Mouse (Mus musculus): ENCODE data around the gene Wdr4. TPM values are rescaled to one million over a fixed set of nuclear protein-coding genes. Genes with fewer than 3 reads are reported as not detected.
A peak's percentile ranks its signal among the peaks of the same experiment; 100 is the strongest.

Gene Wdr4
- polyA plus RNA-seq, 1 experiment from 2014 or later = 33.4 TPM

DNA sequence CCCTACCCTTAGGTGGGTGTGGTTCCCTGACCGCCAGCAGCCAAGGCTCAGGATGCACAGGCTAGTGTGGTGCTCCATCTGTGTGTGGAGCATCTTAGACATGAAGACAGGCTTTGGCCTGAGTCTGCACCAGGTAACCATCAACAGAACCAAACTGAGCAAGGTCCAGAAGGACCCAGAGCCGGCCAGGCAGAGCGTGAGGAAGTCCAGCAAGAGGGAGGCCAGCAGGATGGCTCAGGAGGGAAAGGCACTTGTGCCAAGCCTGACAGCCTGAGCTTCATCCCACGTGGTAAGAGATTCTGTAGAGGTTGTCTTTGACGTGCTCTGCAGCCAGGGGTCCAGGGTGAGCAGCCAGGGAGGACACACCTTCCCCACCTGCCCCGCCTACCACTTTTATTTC is 22.1 kb downstream of the Wdr4 start:
- no peaks in the 10 kb centered on the region for H3K27me3 ChIP-seq (ENCODE audit: control insufficient read depth, insufficient read depth, low read length)
- no peak for ATAC-seq (ENCODE audit: low FRiP score)
- no peaks in the 10 kb centered on the region for H3K4me1 ChIP-seq (replicated peaks; ENCODE audit: control insufficient read depth, insufficient read depth, low read length)
- no peak overlapping the region for H3K27ac ChIP-seq (ENCODE audit: low read depth, low read length)
- 90% methylated on average over 6 of the region's 6 CpGs for WGBS
- H3K4me2 ChIP-seq (replicated peaks; ENCODE audit: low read depth, low read length) = no peak overlapping the region
- H3K9ac ChIP-seq (ENCODE audit: low read depth, low read length) = no peak overlapping the region
- H3K9me3 ChIP-seq (ENCODE audit: control insufficient read depth, low read length) = no peaks in the 10 kb centered on the region
- DNase-seq (ENCODE audit: low spot score) = no peak
- peaks cover 10% of the 10 kb centered on the region for H3K36me3 ChIP-seq (ENCODE audit: control insufficient read depth, insufficient read depth, low read length)
- no peak overlapping the region for H3K4me3 ChIP-seq (ENCODE audit: low read depth, low read length)

DNA sequence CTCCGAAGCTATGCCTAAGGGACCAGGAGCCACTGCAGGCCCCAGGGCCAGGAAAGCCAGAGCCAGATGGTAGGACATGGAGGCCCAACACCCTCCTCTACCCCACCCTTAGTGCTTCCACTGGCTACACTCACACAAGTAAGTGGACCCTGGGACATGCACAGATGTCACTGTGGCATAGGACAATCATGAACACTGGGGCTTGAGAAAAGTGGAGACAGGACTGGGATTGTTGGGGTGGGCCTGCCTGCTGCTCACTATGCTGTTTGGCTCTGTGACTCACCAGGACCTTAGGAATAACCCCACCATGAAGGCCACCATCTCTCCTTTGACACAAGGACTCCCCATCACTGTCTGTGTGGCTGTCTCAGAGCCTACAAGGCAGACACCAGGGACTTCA is 24.8 kb downstream of the Wdr4 start:
- DNase-seq (ENCODE audit: low spot score) = no peak
- peaks cover 10% of the 10 kb centered on the region for H3K36me3 ChIP-seq (ENCODE audit: control insufficient read depth, insufficient read depth, low read length)
- 87% methylated on average over 1 of the region's 1 CpGs for WGBS
- ATAC-seq (ENCODE audit: low FRiP score) = no peak
- H3K4me2 ChIP-seq (replicated peaks; ENCODE audit: low read depth, low read length) = no peak overlapping the region
- no peaks in the 10 kb centered on the region for H3K27me3 ChIP-seq (ENCODE audit: control insufficient read depth, insufficient read depth, low read length)
- no peak overlapping the region for H3K4me3 ChIP-seq (ENCODE audit: low read depth, low read length)
- no peaks in the 10 kb centered on the region for H3K9me3 ChIP-seq (ENCODE audit: control insufficient read depth, low read length)
- no peak overlapping the region for H3K27ac ChIP-seq (ENCODE audit: low read depth, low read length)
- no peak overlapping the region for H3K9ac ChIP-seq (ENCODE audit: low read depth, low read length)
- no peaks in the 10 kb centered on the region for H3K4me1 ChIP-seq (replicated peaks; ENCODE audit: control insufficient read depth, insufficient read depth, low read length)

DNA sequence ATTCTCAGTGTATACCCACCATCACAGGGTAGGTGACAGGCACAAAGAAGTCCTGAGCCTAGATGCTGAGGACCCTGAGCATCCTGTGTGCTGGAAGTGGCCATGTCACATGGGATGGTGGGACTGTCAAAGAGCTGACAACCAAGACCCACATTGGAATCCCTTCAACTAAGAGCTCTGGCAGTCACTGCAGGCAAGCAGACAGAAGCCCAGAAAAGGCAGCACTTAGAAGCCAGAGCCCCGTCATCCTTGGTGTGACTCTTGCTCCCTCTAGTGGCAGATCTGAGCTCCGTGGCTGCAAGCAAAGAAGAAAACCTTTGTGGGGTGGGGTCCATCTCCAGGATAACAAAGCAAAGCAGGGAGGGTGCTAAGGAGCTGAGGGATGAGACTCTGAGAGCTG is 27.4 kb downstream of the Wdr4 start:
- H3K36me3 ChIP-seq (ENCODE audit: control insufficient read depth, insufficient read depth, low read length) = peaks cover 6% of the 10 kb centered on the region
- 0% methylated on average over 2 of the region's 2 CpGs for WGBS
- DNase-seq (ENCODE audit: low spot score) (peak; percentile 87), ATAC-seq (ENCODE audit: low FRiP score) (0 out of 2 replicates have a peak, but pooled peaks have one; percentile 35)
- H3K4me2 ChIP-seq (replicated peaks; ENCODE audit: low read depth, low read length) = no peak overlapping the region
- H3K9ac ChIP-seq (ENCODE audit: low read depth, low read length) = no peak overlapping the region
- H3K27ac ChIP-seq (ENCODE audit: low read depth, low read length) = no peak overlapping the region
- no peaks in the 10 kb centered on the region for H3K4me1 ChIP-seq (replicated peaks; ENCODE audit: control insufficient read depth, insufficient read depth, low read length)
- no peaks in the 10 kb centered on the region for H3K9me3 ChIP-seq (ENCODE audit: control insufficient read depth, low read length)
- no peak overlapping the region for H3K4me3 ChIP-seq (ENCODE audit: low read depth, low read length)
- H3K27me3 ChIP-seq (ENCODE audit: control insufficient read depth, insufficient read depth, low read length) = no peaks in the 10 kb centered on the region

DNA sequence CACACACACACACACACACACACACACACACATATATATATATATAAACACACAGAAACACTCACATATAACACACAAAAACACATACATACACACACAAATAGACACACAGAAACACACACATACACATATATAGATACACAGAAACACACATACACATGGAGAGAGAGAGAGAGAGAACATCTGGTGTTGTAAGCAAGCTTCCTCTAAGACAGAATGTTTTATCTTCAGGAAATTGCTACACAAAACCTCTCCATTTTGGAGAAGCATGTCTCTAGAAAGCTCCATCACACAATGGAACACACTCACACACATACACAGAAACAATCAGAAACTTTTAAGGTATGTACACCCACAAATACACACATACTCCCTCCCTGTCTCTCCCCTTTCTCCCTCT is 28.4 kb downstream of the Wdr4 start:
- Histone ChIP-seq H3K4me2 (replicated peaks; ENCODE audit: low read depth, low read length) (no peak overlapping the region), H3K4me1 (replicated peaks; ENCODE audit: control insufficient read depth, insufficient read depth, low read length) (no peaks in the 10 kb centered on the region), H3K27ac (ENCODE audit: low read depth, low read length) (no peak overlapping the region), H3K9me3 (ENCODE audit: control insufficient read depth, low read length) (no peaks in the 10 kb centered on the region), H3K4me3 (ENCODE audit: low read depth, low read length) (no peak overlapping the region), H3K36me3 (ENCODE audit: control insufficient read depth, insufficient read depth, low read length) (peaks cover 2% of the 10 kb centered on the region; the same call in 1 of the 2 replicates), H3K27me3 (ENCODE audit: control insufficient read depth, insufficient read depth, low read length) (no peaks in the 10 kb centered on the region), H3K9ac (ENCODE audit: low read depth, low read length) (no peak overlapping the region)
- ATAC-seq (ENCODE audit: low FRiP score) = no peak
- DNase-seq (ENCODE audit: low spot score) = no peak

- no peaks in the 10 kb centered on the region for H3K4me1 ChIP-seq (replicated peaks; ENCODE audit: control insufficient read depth, insufficient read depth, low read length)
- no peaks in the 10 kb centered on the region for H3K27me3 ChIP-seq (ENCODE audit: control insufficient read depth, insufficient read depth, low read length)
- no peaks in the 10 kb centered on the region for H3K36me3 ChIP-seq (ENCODE audit: control insufficient read depth, insufficient read depth, low read length)
- H3K9me3 ChIP-seq (ENCODE audit: control insufficient read depth, low read length) = no peaks in the 10 kb centered on the region
- 23% methylated on average over 6 of the region's 6 CpGs for WGBS
- DNase-seq (ENCODE audit: low spot score) (no peak), ATAC-seq (ENCODE audit: low FRiP score) (no peak)
- no peak overlapping the region for H3K4me3 ChIP-seq (ENCODE audit: low read depth, low read length)
- H3K4me2 ChIP-seq (replicated peaks; ENCODE audit: low read depth, low read length) = no peak overlapping the region
- no peak overlapping the region for H3K27ac ChIP-seq (ENCODE audit: low read depth, low read length)
- H3K9ac ChIP-seq (ENCODE audit: low read depth, low read length) = no peak overlapping the region
These were observed 32.2 kb downstream of the Wdr4 start for GRCm38 (mm10) chr17:31487433-31488060.

GRCm38 (mm10) chr17:31486616-31487198 is 33.1 kb downstream of the Wdr4 start:
- H3K9ac ChIP-seq (ENCODE audit: low read depth, low read length) = no peak overlapping the region
- whole genome bisulfite sequencing = 83% methylated on average over 10 of the region's 10 CpGs
- no peak overlapping the region for H3K4me2 ChIP-seq (replicated peaks; ENCODE audit: low read depth, low read length)
- no peaks in the 10 kb centered on the region for H3K4me1 ChIP-seq (replicated peaks; ENCODE audit: control insufficient read depth, insufficient read depth, low read length)
- ATAC-seq (ENCODE audit: low FRiP score) (no peak), DNase-seq (ENCODE audit: low spot score) (no peak)
- H3K9me3 ChIP-seq (ENCODE audit: control insufficient read depth, low read length) = no peaks in the 10 kb centered on the region
- H3K4me3 ChIP-seq (ENCODE audit: low read depth, low read length) = no peak overlapping the region
- H3K36me3 ChIP-seq (ENCODE audit: control insufficient read depth, insufficient read depth, low read length) = no peaks in the 10 kb centered on the region
- no peaks in the 10 kb centered on the region for H3K27me3 ChIP-seq (ENCODE audit: control insufficient read depth, insufficient read depth, low read length)
- no peak overlapping the region for H3K27ac ChIP-seq (ENCODE audit: low read depth, low read length)

- no peaks in the 10 kb centered on the region for H3K9me3 ChIP-seq (ENCODE audit: control insufficient read depth, low read length)
- H3K4me1 ChIP-seq (replicated peaks; ENCODE audit: control insufficient read depth, insufficient read depth, low read length) = no peaks in the 10 kb centered on the region
- H3K4me2 ChIP-seq (replicated peaks; ENCODE audit: low read depth, low read length) = no peak overlapping the region
- DNase-seq (ENCODE audit: low spot score) (no peak), ATAC-seq (ENCODE audit: low FRiP score) (no peak)
- H3K4me3 ChIP-seq (ENCODE audit: low read depth, low read length) = no peak overlapping the region
- H3K9ac ChIP-seq (ENCODE audit: low read depth, low read length) = no peak overlapping the region
- 56% methylated on average over 11 of the region's 11 CpGs for WGBS
- H3K36me3 ChIP-seq (ENCODE audit: control insufficient read depth, insufficient read depth, low read length) = no peaks in the 10 kb centered on the region
- no peaks in the 10 kb centered on the region for H3K27me3 ChIP-seq (ENCODE audit: control insufficient read depth, insufficient read depth, low read length)
- H3K27ac ChIP-seq (ENCODE audit: low read depth, low read length) = no peak overlapping the region
These were observed 40.5 kb downstream of the Wdr4 start for GRCm38 (mm10) chr17:31479108-31479844.

DNA sequence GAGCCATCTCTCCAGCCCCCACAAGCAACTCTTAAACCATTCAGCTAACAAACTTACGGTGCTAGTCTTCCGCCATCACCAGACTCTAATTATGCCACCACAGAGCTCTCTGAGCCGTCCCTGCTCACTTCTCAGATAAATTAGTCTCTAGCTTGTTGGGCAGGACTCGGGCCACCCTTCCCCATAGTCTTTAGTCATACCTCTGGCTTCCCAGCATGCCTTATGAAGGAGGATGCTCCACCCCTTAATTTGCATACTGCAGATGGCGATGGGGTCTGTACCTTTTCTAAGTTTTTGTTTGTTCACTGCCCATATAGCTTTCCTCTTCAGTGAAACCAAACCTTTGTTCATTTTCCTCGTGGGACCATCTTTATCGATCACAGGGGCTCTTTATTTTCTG is 41.2 kb downstream of the Wdr4 start:
- ATAC-seq (ENCODE audit: low FRiP score) (no peak), DNase-seq (ENCODE audit: low spot score) (no peak)
- Histone ChIP-seq H3K4me2 (replicated peaks; ENCODE audit: low read depth, low read length) (no peak overlapping the region), H3K9me3 (ENCODE audit: control insufficient read depth, low read length) (no peaks in the 10 kb centered on the region), H3K36me3 (ENCODE audit: control insufficient read depth, insufficient read depth, low read length) (no peaks in the 10 kb centered on the region), H3K4me3 (ENCODE audit: low read depth, low read length) (no peak overlapping the region), H3K4me1 (replicated peaks; ENCODE audit: control insufficient read depth, insufficient read depth, low read length) (no peaks in the 10 kb centered on the region), H3K27ac (ENCODE audit: low read depth, low read length) (no peak overlapping the region), H3K27me3 (ENCODE audit: control insufficient read depth, insufficient read depth, low read length) (no peaks in the 10 kb centered on the region), H3K9ac (ENCODE audit: low read depth, low read length) (no peak overlapping the region)
- WGBS = 75% methylated on average over 7 of the region's 7 CpGs

DNA sequence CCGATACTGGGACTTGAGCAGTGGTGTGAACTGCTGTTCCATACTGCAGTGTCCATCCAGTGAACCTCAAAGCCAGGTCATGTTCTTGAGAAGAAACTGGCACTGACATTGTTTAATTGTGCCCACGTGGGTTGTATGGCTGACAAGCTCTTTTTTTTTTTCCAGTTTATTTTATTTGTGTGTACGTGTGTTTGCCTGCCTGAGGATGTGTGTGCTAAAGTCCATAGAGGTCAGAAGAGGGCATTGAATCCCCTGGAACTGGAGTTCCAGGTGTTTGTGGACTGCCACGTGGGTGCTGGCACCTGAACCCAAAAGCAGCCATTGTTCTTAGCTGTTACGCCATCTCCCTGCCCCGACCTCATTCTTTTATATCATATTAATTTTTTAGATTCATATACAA is 45.4 kb downstream of the Wdr4 start:
- Histone ChIP-seq H3K36me3 (ENCODE audit: control insufficient read depth, insufficient read depth, low read length) (no peaks in the 10 kb centered on the region), H3K27ac (ENCODE audit: low read depth, low read length) (no peak overlapping the region), H3K9ac (ENCODE audit: low read depth, low read length) (no peak overlapping the region), H3K4me3 (ENCODE audit: low read depth, low read length) (no peak overlapping the region), H3K4me2 (replicated peaks; ENCODE audit: low read depth, low read length) (no peak overlapping the region), H3K9me3 (ENCODE audit: control insufficient read depth, low read length) (no peaks in the 10 kb centered on the region), H3K27me3 (ENCODE audit: control insufficient read depth, insufficient read depth, low read length) (no peaks in the 10 kb centered on the region), H3K4me1 (replicated peaks; ENCODE audit: control insufficient read depth, insufficient read depth, low read length) (0 out of 2 replicates have a peak, but pooled peaks cover 3% of the 10 kb centered on the region)
- ATAC-seq (ENCODE audit: low FRiP score) (no peak), DNase-seq (ENCODE audit: low spot score) (no peak)
- 75% methylated on average over 6 of the region's 6 CpGs for WGBS
